ENCODE assay signal across 25 mouse cellular contexts in genomic region chr5:35135903-35136302, GRCm38 (mm10). TPM values are rescaled to one million over a fixed set of nuclear protein-coding genes. Genes with fewer than 3 reads are reported as not detected.
DNase-seq lines count a peak whose midpoint lies in the region; ATAC-seq lines count a peak whose summit lies in the region.
"Had no signal": no experiment of that assay in that cellular context is flagged by ENCODE, and none has a peak within 500 bp of the region (broad histone marks: within the 10 kb centered on the region; RNA-seq: fewer than 3 reads in every experiment).

No protein-coding gene starts in this region.

- H3K4me3 ChIP-seq in lung, embryonic 15.5 days: no peak overlapping the region
- no peak overlapping the region for H3K4me3 ChIP-seq in midbrain, embryonic 10.5 days
- H3K4me3 ChIP-seq: embryonic facial prominence, embryonic 10.5 days; embryonic facial prominence, embryonic 13.5 days; erythroblast, embryonic 14.5 days; forebrain, embryonic 12.5 days; forebrain, embryonic 15.5 days; hindbrain, embryonic 12.5 days; hindbrain, embryonic 15.5 days had no signal

- 22% methylated on average over 5 of the region's 5 CpGs for WGBS in large intestine, adult 2 months
- 41% methylated on average over 5 of the region's 5 CpGs for WGBS in lung, embryonic 15.5 days
- WGBS in midbrain, embryonic 10.5 days: 82% methylated on average over 5 of the region's 5 CpGs

- H3K27me3 ChIP-seq in lung, embryonic 15.5 days: no peaks in the 10 kb centered on the region
- H3K27me3 ChIP-seq in midbrain, embryonic 10.5 days (ENCODE audit: low read depth, poor library complexity, severe bottlenecking): no peaks in the 10 kb centered on the region
- H3K27me3 ChIP-seq: embryonic facial prominence, embryonic 13.5 days; forebrain, embryonic 12.5 days; forebrain, embryonic 15.5 days; hindbrain, embryonic 12.5 days; hindbrain, embryonic 15.5 days had no signal

- no peaks in the 10 kb centered on the region for H3K9me3 ChIP-seq in lung, embryonic 15.5 days
- H3K9me3 ChIP-seq in midbrain, embryonic 10.5 days (replicated peaks): no peaks in the 10 kb centered on the region
- H3K9me3 ChIP-seq: embryonic facial prominence, embryonic 10.5 days; embryonic facial prominence, embryonic 13.5 days; forebrain, embryonic 12.5 days; forebrain, embryonic 15.5 days; hindbrain, embryonic 12.5 days; hindbrain, embryonic 15.5 days had no signal

- H3K27ac ChIP-seq in lung, embryonic 15.5 days: peak overlapping the region; percentile 79
- H3K27ac ChIP-seq in midbrain, embryonic 10.5 days (replicated peaks): no peak overlapping the region
- H3K27ac ChIP-seq: embryonic facial prominence, embryonic 10.5 days; embryonic facial prominence, embryonic 13.5 days; forebrain, embryonic 12.5 days; forebrain, embryonic 15.5 days; hindbrain, embryonic 12.5 days; hindbrain, embryonic 15.5 days had no signal

- no peaks in the 10 kb centered on the region for H3K36me3 ChIP-seq in lung, embryonic 15.5 days
- no peaks in the 10 kb centered on the region for H3K36me3 ChIP-seq in midbrain, embryonic 10.5 days
- H3K36me3 ChIP-seq: embryonic facial prominence, embryonic 10.5 days; embryonic facial prominence, embryonic 13.5 days; forebrain, embryonic 12.5 days; forebrain, embryonic 15.5 days; hindbrain, embryonic 12.5 days; hindbrain, embryonic 15.5 days had no signal

- H3K9ac ChIP-seq in lung, embryonic 15.5 days: no peak overlapping the region
- H3K9ac ChIP-seq: embryonic facial prominence, embryonic 13.5 days; forebrain, embryonic 12.5 days; forebrain, embryonic 15.5 days; hindbrain, embryonic 12.5 days; hindbrain, embryonic 15.5 days had no signal

- peak; percentile 27 for DNase-seq in ZHBTc4 (ENCODE audit: low read depth, low spot score)
- peak; percentile 16 for DNase-seq in large intestine, adult 2 months (ENCODE audit: low read depth, low spot score)
- DNase-seq in lung, postnatal 10 days: peak; percentile 30
- DNase-seq in adrenal gland, adult 8-10 months: no peak
- no peak for DNase-seq in gastrocnemius, postnatal 4 days (ENCODE audit: low spot score in 2 of 2)
- DNase-seq in right cerebral cortex, adult 18-20 months: no peak
- DNase-seq in midbrain, embryonic 10.5 days (ENCODE audit: low spot score): no peak
- DNase-seq: adrenal gland, postnatal 10 days; adrenal gland, postnatal 36 days; cerebellum, adult 18-20 months; cerebellum, adult 9-11 months; cerebellum, postnatal 25 days; embryo, embryonic 11 days; gastrocnemius, postnatal 25 days had no signal

- ATAC-seq in lung, embryonic 15.5 days (ENCODE audit: borderline replicate concordance, extremely low read depth, low FRiP score, low TSS enrichment): peak; percentile 63; the same call in 1 of the 2 replicates
- ATAC-seq: activated CD4-positive, CD25-positive, alpha-beta regulatory T cell, adult 4 months; CD4-positive, CD25-positive, alpha-beta regulatory T cell, adult 4 months; forebrain, embryonic 15.5 days had no signal

- H3K4me2 ChIP-seq in lung, embryonic 15.5 days: no peak overlapping the region
- H3K4me2 ChIP-seq: embryonic facial prominence, embryonic 13.5 days; forebrain, embryonic 12.5 days; forebrain, embryonic 15.5 days; heart, embryonic 11.5 days; hindbrain, embryonic 12.5 days; hindbrain, embryonic 15.5 days had no signal

- peaks cover 24% of the 10 kb centered on the region for H3K4me1 ChIP-seq in lung, embryonic 15.5 days
- H3K4me1 ChIP-seq in midbrain, embryonic 10.5 days: peaks cover 13% of the 10 kb centered on the region

RNA-seq across cellular contexts. Expression of gene Lrpap1, which starts 30.3 kb away (rescaled TPM):
- polyA plus RNA-seq in large intestine, adult 2 months (2012; rRNA removed): 18.5 and 20.5 TPM in 2 replicates
- polyA plus RNA-seq in lung, embryonic 15.5 days (2015; fragmentation: Nextera tagmentation; extraction: Ambion mirVana): 130 and 145 TPM in 2 replicates
- total RNA-seq in adrenal gland, adult 8-10 months (2022): 100 to 1,000 TPM in 2 of 4 experiments, 10 to 100 TPM in 2; 98.6 to 149 (median 115) TPM
- 10 to 100 TPM; 43.4 to 52.1 TPM for total RNA-seq in gastrocnemius, postnatal 4 days (2021)
- 84.5 and 105 TPM in 2 replicates for polyA plus RNA-seq in midbrain, embryonic 10.5 days (2016; fragmentation: Nextera tagmentation; extraction: Ambion mirVana)

Comparison
In these comparisons a context has a peak if more than half of its experiments do, and no peak if none do; other contexts are left out.
1. DNase-seq: peak in ZHBTc4 (single experiment), large intestine, adult 2 months (single experiment) and lung, postnatal 10 days (single experiment); none in adrenal gland, adult 8-10 months (single experiment), gastrocnemius, postnatal 4 days (0 of 2), right cerebral cortex, adult 18-20 months (single experiment) and midbrain, embryonic 10.5 days (single experiment).